Mouse (Mus musculus) erythroblast, embryonic 14.5 days (primary cell): Measurements from ENCODE around the gene Pam. TPM values are rescaled to one million over a fixed set of nuclear protein-coding genes. Genes with fewer than 3 reads are reported as not detected.

Experiments
- H3K27me3 ChIP-seq: 2 replicates; pipeline ENCODE4 v1.6.1; 2012; ENCODE audit warnings: inconsistent platforms; ENCODE audit not compliant: control insufficient read depth
- H3K36me3 ChIP-seq: 2 replicates; pipeline ENCODE4 v1.6.1; 2012; ENCODE audit warnings: mild to moderate bottlenecking, inconsistent platforms; ENCODE audit not compliant: control insufficient read depth
- H3K4me1 ChIP-seq: 2 replicates; pipeline ENCODE4 v1.6.1; 2012; ENCODE audit warnings: inconsistent platforms; ENCODE audit not compliant: control insufficient read depth
- H3K4me3 ChIP-seq: replicated peaks from 2 replicates; pipeline ENCODE3; 2012; ENCODE audit warnings: moderate library complexity, mild to moderate bottlenecking, inconsistent platforms
- H3K9me3 ChIP-seq: 2 replicates; pipeline ENCODE4 v1.6.1; 2012; ENCODE audit warnings: low read length, inconsistent platforms, mixed read lengths; ENCODE audit not compliant: control insufficient read depth
- GATA1 ChIP-seq: IDR thresholded peaks from 2 replicates; pipeline ENCODE4 v1.6.1; 2012; ENCODE audit warnings: low read length, inconsistent platforms, mixed read lengths
- TAL1 ChIP-seq: IDR thresholded peaks from 3 replicates; pipeline ENCODE4 v1.6.1; 2012; ENCODE audit warnings: low read length, inconsistent platforms, mixed read lengths
- polyA plus RNA-seq: library from polyadenylated mRNA; stranded (reverse); fragments of >175 nt; gene quantifications from 2 replicates; pipeline ENCODE4 v1.2.3, GENCODE M21; 2012

Gene Pam
- polyA plus RNA-seq, 1 experiment: 0.12 TPM

GRCm38 (mm10) chr1:98068177-98068576 lies 27.3 kb downstream of the Pam start:
- no peak for TF ChIP-seq TAL1
- no peaks in the 10 kb centered on the region for H3K4me1 ChIP-seq
- H3K4me3 ChIP-seq: no peak overlapping the region
- H3K36me3 ChIP-seq: no peaks in the 10 kb centered on the region
- H3K9me3 ChIP-seq: no peaks in the 10 kb centered on the region
- H3K27me3 ChIP-seq: no peaks in the 10 kb centered on the region

GRCm38 (mm10) chr1:98062074-98062473 lies 33.4 kb downstream of the Pam start:
- TF ChIP-seq TAL1 (no peak), GATA1 (no peak)
- Histone ChIP-seq H3K36me3 (no peaks in the 10 kb centered on the region), H3K4me3 (no peak overlapping the region), H3K4me1 (no peaks in the 10 kb centered on the region), H3K27me3 (no peaks in the 10 kb centered on the region), H3K9me3 (no peaks in the 10 kb centered on the region)

GRCm38 (mm10) chr1:98059401-98059800 lies 36.0 kb downstream of the Pam start:
- no peaks in the 10 kb centered on the region for H3K36me3 ChIP-seq
- H3K27me3 ChIP-seq: no peaks in the 10 kb centered on the region
- TF ChIP-seq TAL1 (no peak), GATA1 (no peak)
- H3K9me3 ChIP-seq: no peaks in the 10 kb centered on the region
- no peak overlapping the region for H3K4me3 ChIP-seq
- H3K4me1 ChIP-seq: no peaks in the 10 kb centered on the region

- no peaks in the 10 kb centered on the region for H3K27me3 ChIP-seq
- H3K4me1 ChIP-seq: no peaks in the 10 kb centered on the region
- TF ChIP-seq GATA1 (no peak), TAL1 (no peak)
- H3K9me3 ChIP-seq: no peaks in the 10 kb centered on the region
- H3K4me3 ChIP-seq: no peak overlapping the region
- no peaks in the 10 kb centered on the region for H3K36me3 ChIP-seq
Measured at GRCm38 (mm10) chr1:98056996-98057945, 38.2 kb downstream of the Pam start.

- Histone ChIP-seq H3K4me1 (no peaks in the 10 kb centered on the region), H3K27me3 (no peaks in the 10 kb centered on the region), H3K4me3 (no peak overlapping the region), H3K9me3 (no peaks in the 10 kb centered on the region), H3K36me3 (no peaks in the 10 kb centered on the region)
- TF ChIP-seq TAL1: no peak
Measured at GRCm38 (mm10) chr1:98056277-98056676, 39.2 kb downstream of the Pam start.

GRCm38 (mm10) chr1:98055591-98055990 lies 39.9 kb downstream of the Pam start:
- H3K4me1 ChIP-seq: no peaks in the 10 kb centered on the region

GRCm38 (mm10) chr1:98053994-98054393 lies 41.5 kb downstream of the Pam start:
- Histone ChIP-seq H3K27me3 (no peaks in the 10 kb centered on the region), H3K4me3 (no peak overlapping the region), H3K9me3 (no peaks in the 10 kb centered on the region), H3K4me1 (no peaks in the 10 kb centered on the region), H3K36me3 (no peaks in the 10 kb centered on the region)
- TF ChIP-seq TAL1 (no peak), GATA1 (no peak)

More at GRCm38 (mm10) chr1:98055591-98055990, 39.9 kb downstream of the Pam start:
- TF ChIP-seq GATA1 (no peak), TAL1 (no peak)
- Histone ChIP-seq H3K36me3 (no peaks in the 10 kb centered on the region), H3K27me3 (no peaks in the 10 kb centered on the region), H3K4me3 (no peak overlapping the region), H3K9me3 (no peaks in the 10 kb centered on the region)

GRCm38 (mm10) chr1:98053447-98053846 lies 42.0 kb downstream of the Pam start:
- TF ChIP-seq TAL1 (no peak), GATA1 (no peak)
- H3K36me3 ChIP-seq: no peaks in the 10 kb centered on the region
- H3K27me3 ChIP-seq: no peaks in the 10 kb centered on the region
- no peak overlapping the region for H3K4me3 ChIP-seq
- H3K4me1 ChIP-seq: no peaks in the 10 kb centered on the region
- H3K9me3 ChIP-seq: no peaks in the 10 kb centered on the region

- Histone ChIP-seq H3K36me3 (no peaks in the 10 kb centered on the region), H3K27me3 (no peaks in the 10 kb centered on the region), H3K9me3 (no peaks in the 10 kb centered on the region), H3K4me3 (no peak overlapping the region), H3K4me1 (no peaks in the 10 kb centered on the region)
- TF ChIP-seq TAL1: no peak
- TF ChIP-seq GATA1: no peak
Measured at GRCm38 (mm10) chr1:98052775-98053174, 42.7 kb downstream of the Pam start.
